ENCODE assay signal across 8 mouse cellular contexts in genomic region chr8:107116023-107116422, GRCm38 (mm10). TPM values are rescaled to one million over a fixed set of nuclear protein-coding genes. Genes with fewer than 3 reads are reported as not detected.
A peak's percentile ranks its signal among the peaks of the same experiment; 100 is the strongest.
DNase-seq lines count a peak whose midpoint lies in the region; ATAC-seq and TF ChIP-seq lines count a peak whose summit lies in the region.

No protein-coding gene starts in this region.

- 20% methylated on average over 11 of the region's 11 CpGs for WGBS in hindbrain, embryonic 10.5 days
- WGBS in hindbrain, embryonic 16.5 days: 15% methylated on average over 11 of the region's 11 CpGs
- WGBS in forebrain, postnatal 0 days: 16% methylated on average over 11 of the region's 11 CpGs
- 9% methylated on average over 11 of the region's 11 CpGs for WGBS in intestine, embryonic 14.5 days

- peak; percentile 72 for DNase-seq in hindbrain, embryonic 10.5 days (ENCODE audit: low spot score)
- peak; percentile 61 for DNase-seq in c-Kit-positive CD71-positive TER-119-positive erythroid progenitor cells, embryonic 14.5 days (ENCODE audit: low spot score)
- DNase-seq in forebrain, postnatal 0 days: peak; percentile 84
- DNase-seq in intestine, embryonic 14.5 days (ENCODE audit: low spot score): peak; percentile 82
- DNase-seq in left cerebral cortex, adult 2 months (ENCODE audit: extremely low spot score in 1 of 2, low spot score in 2 of 2): peak; percentile 77 to 82
- peak; percentile 80 for DNase-seq in mesoderm, embryonic 11.5 days (ENCODE audit: low read depth, low spot score)
- peak; percentile 21 to 65 for DNase-seq in spleen, adult 18-20 months

- no peak overlapping the region for H3K9ac ChIP-seq in hindbrain, embryonic 16.5 days (ENCODE audit: low read depth, low read length)
- H3K9ac ChIP-seq in forebrain, postnatal 0 days: no peak overlapping the region
- H3K9ac ChIP-seq in intestine, embryonic 14.5 days (ENCODE audit: low read length): no peak overlapping the region

- H3K4me3 ChIP-seq in hindbrain, embryonic 10.5 days: no peak overlapping the region
- no peak overlapping the region for H3K4me3 ChIP-seq in hindbrain, embryonic 16.5 days (ENCODE audit: low read length)
- no peak overlapping the region for H3K4me3 ChIP-seq in forebrain, postnatal 0 days (ENCODE audit: low read depth, low read length)
- no peak overlapping the region for H3K4me3 ChIP-seq in intestine, embryonic 14.5 days (ENCODE audit: low read depth, low read length)
- H3K4me3 ChIP-seq in left cerebral cortex, adult 2 months: no peak overlapping the region

- TF ChIP-seq CTCF in forebrain, postnatal 0 days (IDR thresholded peaks at IDR 0.05; ENCODE audit: low read depth): peak; percentile 77
- peak; percentile 81 for TF ChIP-seq CTCF in left cerebral cortex, adult 2 months (IDR thresholded peaks at IDR 0.05)

- H3K9me3 ChIP-seq in hindbrain, embryonic 10.5 days: no peaks in the 10 kb centered on the region
- no peaks in the 10 kb centered on the region for H3K9me3 ChIP-seq in hindbrain, embryonic 16.5 days (ENCODE audit: control insufficient read depth, low read length)
- no peaks in the 10 kb centered on the region for H3K9me3 ChIP-seq in forebrain, postnatal 0 days (ENCODE audit: low read length)
- no peaks in the 10 kb centered on the region for H3K9me3 ChIP-seq in intestine, embryonic 14.5 days (ENCODE audit: control insufficient read depth, low read length)

- no peak for ATAC-seq in hindbrain, embryonic 16.5 days
- peak; percentile 58; the same call in 1 of the 2 replicates for ATAC-seq in forebrain, postnatal 0 days
- ATAC-seq in intestine, embryonic 14.5 days (replicated peaks; ENCODE audit: low FRiP score, low TSS enrichment, low read depth): peak; percentile 48; the same call in 1 of the 2 replicates

- intact Hi-C loops in left cerebral cortex, adult 2 months (cut with DNase I): loop anchor here (1.0 to 5.0 kb wide), 3 partner anchors 36 to 208 kb away; partner anchors contain the start of gene Cyb5b

- H3K4me1 ChIP-seq in hindbrain, embryonic 10.5 days (replicated peaks): peaks cover 29% of the 10 kb centered on the region
- H3K4me1 ChIP-seq in hindbrain, embryonic 16.5 days (ENCODE audit: control insufficient read depth, insufficient read depth, low read depth, low read length): no peaks in the 10 kb centered on the region; the same call in 1 of the 2 replicates
- no peaks in the 10 kb centered on the region; the same call in 1 of the 2 replicates for H3K4me1 ChIP-seq in forebrain, postnatal 0 days (ENCODE audit: insufficient read depth)
- H3K4me1 ChIP-seq in intestine, embryonic 14.5 days (replicated peaks; ENCODE audit: control insufficient read depth, insufficient read depth, low read length): peaks cover 27% of the 10 kb centered on the region

- H3K27ac ChIP-seq in hindbrain, embryonic 10.5 days: no peak overlapping the region; the same call in 1 of the 2 replicates
- H3K27ac ChIP-seq in hindbrain, embryonic 16.5 days (ENCODE audit: low read depth, low read length): no peak overlapping the region
- H3K27ac ChIP-seq in forebrain, postnatal 0 days (ENCODE audit: low read depth, low read length): no peak overlapping the region
- H3K27ac ChIP-seq in intestine, embryonic 14.5 days (ENCODE audit: low read depth): no peak overlapping the region
- H3K27ac ChIP-seq in left cerebral cortex, adult 2 months: no peak overlapping the region

- no peaks in the 10 kb centered on the region for H3K27me3 ChIP-seq in hindbrain, embryonic 10.5 days (ENCODE audit: insufficient read depth, poor library complexity, severe bottlenecking)
- H3K27me3 ChIP-seq in hindbrain, embryonic 16.5 days (replicated peaks; ENCODE audit: control insufficient read depth, insufficient read depth, low read length): no peaks in the 10 kb centered on the region
- no peaks in the 10 kb centered on the region for H3K27me3 ChIP-seq in forebrain, postnatal 0 days (ENCODE audit: insufficient read depth, low read length)
- no peaks in the 10 kb centered on the region for H3K27me3 ChIP-seq in intestine, embryonic 14.5 days (replicated peaks; ENCODE audit: control insufficient read depth, insufficient read depth, low read length)

- no peak overlapping the region for H3K4me2 ChIP-seq in hindbrain, embryonic 16.5 days (ENCODE audit: low read length)
- H3K4me2 ChIP-seq in forebrain, postnatal 0 days (ENCODE audit: low read depth): no peak overlapping the region
- no peak overlapping the region for H3K4me2 ChIP-seq in intestine, embryonic 14.5 days (ENCODE audit: low read length)

- H3K36me3 ChIP-seq in hindbrain, embryonic 10.5 days: no peaks in the 10 kb centered on the region
- no peaks in the 10 kb centered on the region for H3K36me3 ChIP-seq in hindbrain, embryonic 16.5 days (ENCODE audit: control insufficient read depth, insufficient read depth, low read length)
- no peaks in the 10 kb centered on the region for H3K36me3 ChIP-seq in forebrain, postnatal 0 days (ENCODE audit: insufficient read depth)
- no peaks in the 10 kb centered on the region for H3K36me3 ChIP-seq in intestine, embryonic 14.5 days (ENCODE audit: control insufficient read depth, insufficient read depth, low read length)

RNA-seq across cellular contexts. Expression of gene Terf2, which starts 19.7 kb away (rescaled TPM):
- 17.6 and 18.5 TPM in 2 replicates for polyA plus RNA-seq in hindbrain, embryonic 10.5 days (2016; fragmentation: Nextera tagmentation; extraction: Ambion mirVana)
- polyA plus RNA-seq in hindbrain, embryonic 16.5 days (2015; fragmentation: Nextera tagmentation; extraction: Ambion mirVana): 22.5 and 24.1 TPM in 2 replicates
- total RNA-seq in forebrain, postnatal 0 days (2014; rRNA removed): 28.9 and 31.2 TPM in 2 replicates
- 18.9 and 24.2 TPM in 2 replicates for polyA plus RNA-seq in forebrain, postnatal 0 days (2015; fragmentation: Nextera tagmentation; extraction: Ambion mirVana)
- polyA plus RNA-seq in intestine, embryonic 14.5 days (2014; fragmentation: Nextera tagmentation; extraction: Ambion mirVana): 14.2 and 14.9 TPM in 2 replicates
- 10 to 100 TPM; 39.1 to 39.2 TPM for total RNA-seq in left cerebral cortex, adult 2 months (2021)

RNA-seq across cellular contexts. Expression of gene Cyb5b, which starts 34.4 kb away (rescaled TPM):
- polyA plus RNA-seq in hindbrain, embryonic 10.5 days (2016; fragmentation: Nextera tagmentation; extraction: Ambion mirVana): 138 and 157 TPM in 2 replicates
- polyA plus RNA-seq in hindbrain, embryonic 16.5 days (2015; fragmentation: Nextera tagmentation; extraction: Ambion mirVana): 98.8 and 112 TPM in 2 replicates
- total RNA-seq in forebrain, postnatal 0 days (2014; rRNA removed): 105 and 127 TPM in 2 replicates
- polyA plus RNA-seq in forebrain, postnatal 0 days (2015; fragmentation: Nextera tagmentation; extraction: Ambion mirVana): 71.4 and 88.6 TPM in 2 replicates
- 128 and 134 TPM in 2 replicates for polyA plus RNA-seq in intestine, embryonic 14.5 days (2014; fragmentation: Nextera tagmentation; extraction: Ambion mirVana)
- 10 to 100 TPM; 92.3 to 93.6 TPM for total RNA-seq in left cerebral cortex, adult 2 months (2021)

RNA-seq across cellular contexts. Expression of gene Tmed6, which starts 50.6 kb away (rescaled TPM):
- polyA plus RNA-seq in hindbrain, embryonic 10.5 days (2016; fragmentation: Nextera tagmentation; extraction: Ambion mirVana): not detected in 2 replicates
- not detected in 2 replicates for polyA plus RNA-seq in hindbrain, embryonic 16.5 days (2015; fragmentation: Nextera tagmentation; extraction: Ambion mirVana)
- not detected in 2 replicates for total RNA-seq in forebrain, postnatal 0 days (2014; rRNA removed)
- not detected in 2 replicates for polyA plus RNA-seq in forebrain, postnatal 0 days (2015; fragmentation: Nextera tagmentation; extraction: Ambion mirVana)
- 9.3 and 21.3 TPM in 2 replicates for polyA plus RNA-seq in intestine, embryonic 14.5 days (2014; fragmentation: Nextera tagmentation; extraction: Ambion mirVana)
- not detected for total RNA-seq in left cerebral cortex, adult 2 months (2021)

RNA-seq across cellular contexts. Expression of gene Nip7, which starts 59.3 kb away (rescaled TPM):
- 96.4 and 114 TPM in 2 replicates for polyA plus RNA-seq in hindbrain, embryonic 10.5 days (2016; fragmentation: Nextera tagmentation; extraction: Ambion mirVana)
- 61.2 and 66.2 TPM in 2 replicates for polyA plus RNA-seq in hindbrain, embryonic 16.5 days (2015; fragmentation: Nextera tagmentation; extraction: Ambion mirVana)
- total RNA-seq in forebrain, postnatal 0 days (2014; rRNA removed): 40.1 and 64.0 TPM in 2 replicates
- 68.2 and 74.0 TPM in 2 replicates for polyA plus RNA-seq in forebrain, postnatal 0 days (2015; fragmentation: Nextera tagmentation; extraction: Ambion mirVana)
- polyA plus RNA-seq in intestine, embryonic 14.5 days (2014; fragmentation: Nextera tagmentation; extraction: Ambion mirVana): 102 and 107 TPM in 2 replicates
- total RNA-seq in left cerebral cortex, adult 2 months (2021): 10 to 100 TPM; 40.9 to 42.4 TPM

RNA-seq across cellular contexts. Expression of gene Cog8, which starts 59.5 kb away (rescaled TPM):
- polyA plus RNA-seq in hindbrain, embryonic 10.5 days (2016; fragmentation: Nextera tagmentation; extraction: Ambion mirVana): 39.2 and 43.5 TPM in 2 replicates
- 39.2 and 42.3 TPM in 2 replicates for polyA plus RNA-seq in hindbrain, embryonic 16.5 days (2015; fragmentation: Nextera tagmentation; extraction: Ambion mirVana)
- 42.2 and 61.3 TPM in 2 replicates for total RNA-seq in forebrain, postnatal 0 days (2014; rRNA removed)
- 27.8 and 33.2 TPM in 2 replicates for polyA plus RNA-seq in forebrain, postnatal 0 days (2015; fragmentation: Nextera tagmentation; extraction: Ambion mirVana)
- polyA plus RNA-seq in intestine, embryonic 14.5 days (2014; fragmentation: Nextera tagmentation; extraction: Ambion mirVana): 37.9 and 38.7 TPM in 2 replicates
- total RNA-seq in left cerebral cortex, adult 2 months (2021): 10 to 100 TPM; 24.9 to 27.8 TPM
